Mouse (Mus musculus) neural tube, embryonic 11.5 days (tissue): ENCODE results near the gene Emp3. TPM values are rescaled to one million over a fixed set of nuclear protein-coding genes. Genes with fewer than 3 reads are reported as not detected.

Source experiments
- ATAC-seq: fragments of 200-750 bp; cut with Nextera tagmentation; 2 replicates; pipeline ENCODE4 v1.8.0; 2017; ENCODE audit warnings: moderate number of reproducible peaks, mild to moderate bottlenecking, moderate TSS enrichment, moderate library complexity; ENCODE audit not compliant: insufficient read depth, low FRiP score, low TSS enrichment
- DNase-seq: peaks from one replicate; pipeline ENCODE4 v3.0.0-alpha.2; 2015; ENCODE audit warnings: low spot score
- H3K27ac ChIP-seq: fragments of 300-500 bp; sonication (generic); 2 replicates; pipeline ENCODE4 v1.5.1; 2014; ENCODE audit warnings: low read depth, mild to moderate bottlenecking, low read length
- H3K27me3 ChIP-seq: fragments of 300-500 bp; sonication (generic); 2 replicates; pipeline ENCODE4 v1.6.1; 2014; ENCODE audit warnings: mild to moderate bottlenecking, low read length, mixed read lengths; ENCODE audit not compliant: control insufficient read depth, insufficient read depth
- H3K36me3 ChIP-seq: fragments of 300-500 bp; sonication (generic); 2 replicates; pipeline ENCODE4 v1.6.1; 2014; ENCODE audit warnings: mild to moderate bottlenecking, low read length, moderate library complexity, mixed read lengths; ENCODE audit not compliant: control insufficient read depth, insufficient read depth
- H3K4me1 ChIP-seq: fragments of 300-500 bp; sonication (generic); 2 replicates; pipeline ENCODE4 v1.6.1; 2014; ENCODE audit warnings: low read length, mixed read lengths; ENCODE audit not compliant: control insufficient read depth, insufficient read depth
- H3K4me2 ChIP-seq: fragments of 300-500 bp; sonication (generic); 2 replicates; pipeline ENCODE4 v1.6.1; 2014; ENCODE audit warnings: low read depth, mild to moderate bottlenecking, moderate library complexity
- H3K4me3 ChIP-seq: fragments of 300-500 bp; sonication (generic); 2 replicates; pipeline ENCODE4 v1.5.1; 2014; ENCODE audit warnings: low read depth, low read length
- H3K9ac ChIP-seq: fragments of 300-500 bp; sonication (generic); 2 replicates; pipeline ENCODE4 v1.6.1; 2014; ENCODE audit warnings: mild to moderate bottlenecking, low read length
- H3K9me3 ChIP-seq: fragments of 300-500 bp; sonication (generic); 2 replicates; pipeline ENCODE4 v1.6.1; 2016; ENCODE audit warnings: low read length; ENCODE audit not compliant: control insufficient read depth
- WGBS: fragments of 180-500 bp; shearing (Covaris S2); extraction: QIAGEN DNeasy Blood & Tissue Kit; methylation state at CpG from one replicate; pipeline ENCODE4 v1.1.7; 2014; 5-methylcytosine and 5-hydroxymethylcytosine counted together
- polyA plus RNA-seq: library from polyadenylated mRNA; unstranded; fragments of >200 nt; fragmentation: Nextera tagmentation; extraction: Ambion mirVana; gene quantifications from 2 replicates; pipeline ENCODE4 v1.2.1, GENCODE M21; 2014

The Emp3 gene
- polyA plus RNA-seq, 1 experiment from 2014 or later = 20.3 TPM

DNA sequence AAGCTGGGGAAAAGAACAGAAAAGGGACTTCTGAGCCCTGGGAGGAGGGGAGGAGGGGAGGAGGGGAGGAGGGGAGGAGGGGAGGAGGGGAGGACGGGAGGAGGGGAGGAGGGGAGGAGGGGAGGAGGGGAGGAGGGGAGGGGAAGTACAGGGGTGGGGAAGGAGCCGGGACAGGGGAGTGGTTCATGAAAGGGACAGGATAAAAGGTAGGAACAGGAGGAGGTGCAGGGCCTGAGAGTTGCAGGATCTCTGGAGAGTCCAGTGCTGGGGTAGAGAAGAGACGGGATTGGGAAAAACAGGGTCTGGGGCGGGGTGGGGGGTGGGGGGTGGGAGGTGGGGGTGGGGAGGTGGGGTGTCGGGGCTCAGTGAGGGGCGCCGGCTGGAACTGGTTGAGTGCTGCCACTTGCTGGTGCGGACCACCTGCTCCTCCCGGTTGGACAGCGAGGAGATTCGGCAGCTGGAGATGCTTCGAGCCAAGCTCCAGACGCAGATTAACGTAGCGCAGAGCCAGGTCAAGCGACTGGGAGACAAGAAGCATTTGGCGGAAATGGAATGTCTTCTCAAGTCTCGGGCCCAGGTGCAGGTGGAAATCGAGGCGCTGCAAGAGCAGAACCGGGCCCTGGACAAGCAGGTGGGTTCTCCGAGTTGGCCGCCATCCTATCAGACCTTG, 7.6 kb upstream of the Emp3 start:
- no peak overlapping the region for H3K4me3 ChIP-seq
- DNase-seq = no peak
- H3K4me2 ChIP-seq = no peak overlapping the region
- no peaks in the 10 kb centered on the region for H3K27me3 ChIP-seq
- WGBS = 19% methylated on average over 20 of the region's 23 CpGs
- no peak overlapping the region for H3K27ac ChIP-seq
- H3K9ac ChIP-seq = no peak overlapping the region
- no peaks in the 10 kb centered on the region for H3K4me1 ChIP-seq
- H3K9me3 ChIP-seq = no peaks in the 10 kb centered on the region
- ATAC-seq = no peak
- H3K36me3 ChIP-seq = no peaks in the 10 kb centered on the region

DNA sequence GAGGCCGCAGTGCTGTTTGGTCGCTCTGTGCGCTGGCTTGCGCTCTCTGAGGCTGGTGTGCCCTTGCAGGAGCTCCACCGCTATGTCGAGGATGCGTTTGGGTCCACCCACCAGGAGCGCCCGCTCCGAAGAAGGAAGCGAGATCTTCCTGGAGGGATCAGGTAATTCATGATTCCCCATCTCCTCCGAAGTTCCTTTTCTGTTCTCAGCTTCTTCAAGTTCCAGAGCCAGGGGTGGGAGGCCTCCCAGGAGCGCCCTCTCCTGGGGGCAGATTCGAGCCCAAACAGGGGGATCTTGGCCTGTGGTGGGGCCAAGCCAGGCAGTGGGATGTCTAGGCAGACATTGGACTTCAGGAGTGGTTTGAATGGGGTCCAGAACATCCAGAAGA, 3.2 kb upstream of the Emp3 start:
- no peaks in the 10 kb centered on the region for H3K27me3 ChIP-seq
- no peaks in the 10 kb centered on the region for H3K9me3 ChIP-seq
- H3K4me3 ChIP-seq = peak overlapping the region; percentile 16; the same call in 1 of the 2 replicates
- WGBS = 8% methylated on average over 14 of the region's 14 CpGs
- no peaks in the 10 kb centered on the region for H3K36me3 ChIP-seq
- H3K4me1 ChIP-seq = no peaks in the 10 kb centered on the region
- peak overlapping the region; percentile 41 for H3K4me2 ChIP-seq
- H3K27ac ChIP-seq = no peak overlapping the region
- DNase-seq = no peak
- no peak overlapping the region; the same call in 1 of the 2 replicates for H3K9ac ChIP-seq
- ATAC-seq = no peak

DNA sequence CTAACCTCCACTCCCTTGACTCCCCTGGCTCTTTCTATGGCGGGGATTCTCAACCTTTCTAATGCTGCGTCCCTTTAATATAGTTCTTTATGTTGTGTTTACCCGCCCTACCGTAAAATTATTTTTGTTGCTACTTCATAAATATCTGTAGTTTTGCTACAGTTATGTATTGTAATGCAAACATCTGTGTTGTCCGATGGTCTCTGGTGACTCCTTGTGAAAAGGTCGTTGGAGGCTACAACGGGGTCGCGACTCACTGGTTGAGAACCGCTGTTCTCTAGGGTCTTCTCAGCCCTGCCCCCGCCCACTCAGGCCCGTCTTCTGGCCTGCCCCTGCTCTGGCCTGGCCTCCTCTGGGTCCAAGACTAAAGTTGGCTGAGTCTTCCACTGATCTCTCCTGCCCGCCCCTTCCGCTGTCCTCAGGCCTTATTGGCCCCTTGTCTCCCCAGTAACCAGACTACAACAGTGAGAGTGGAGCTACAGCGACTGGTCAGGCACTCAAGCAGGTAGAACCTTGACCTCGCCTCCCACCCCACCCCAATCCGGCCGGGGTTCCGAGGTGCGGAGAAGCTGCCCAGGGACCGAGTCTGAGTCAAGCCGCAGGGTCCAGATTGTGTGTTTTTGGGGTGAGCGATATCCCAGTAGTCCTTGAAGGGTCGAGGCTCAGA, 2.7 kb upstream of the Emp3 start, which contains the start of gene Ccdc114:
Ccdc114 (plus strand) TSS at position 311 of the 667 bp plus-strand sequence.
- ATAC-seq (peak; percentile 32; the same call in 1 of the 2 replicates), DNase-seq (peak; percentile 40)
- Histone ChIP-seq H3K4me1 (no peaks in the 10 kb centered on the region), H3K4me2 (peak within 1 kb of the TSS; percentile 41), H3K27me3 (no peaks in the 10 kb centered on the region), H3K36me3 (no peaks in the 10 kb centered on the region), H3K27ac (peak within 1 kb of the TSS; percentile 65; the same call in 1 of the 2 replicates), H3K4me3 (peak within 1 kb of the TSS; percentile 27), H3K9ac (peak within 1 kb of the TSS; percentile 18), H3K9me3 (no peaks in the 10 kb centered on the region)
- WGBS = 4% methylated on average over 24 of the region's 24 CpGs

DNA sequence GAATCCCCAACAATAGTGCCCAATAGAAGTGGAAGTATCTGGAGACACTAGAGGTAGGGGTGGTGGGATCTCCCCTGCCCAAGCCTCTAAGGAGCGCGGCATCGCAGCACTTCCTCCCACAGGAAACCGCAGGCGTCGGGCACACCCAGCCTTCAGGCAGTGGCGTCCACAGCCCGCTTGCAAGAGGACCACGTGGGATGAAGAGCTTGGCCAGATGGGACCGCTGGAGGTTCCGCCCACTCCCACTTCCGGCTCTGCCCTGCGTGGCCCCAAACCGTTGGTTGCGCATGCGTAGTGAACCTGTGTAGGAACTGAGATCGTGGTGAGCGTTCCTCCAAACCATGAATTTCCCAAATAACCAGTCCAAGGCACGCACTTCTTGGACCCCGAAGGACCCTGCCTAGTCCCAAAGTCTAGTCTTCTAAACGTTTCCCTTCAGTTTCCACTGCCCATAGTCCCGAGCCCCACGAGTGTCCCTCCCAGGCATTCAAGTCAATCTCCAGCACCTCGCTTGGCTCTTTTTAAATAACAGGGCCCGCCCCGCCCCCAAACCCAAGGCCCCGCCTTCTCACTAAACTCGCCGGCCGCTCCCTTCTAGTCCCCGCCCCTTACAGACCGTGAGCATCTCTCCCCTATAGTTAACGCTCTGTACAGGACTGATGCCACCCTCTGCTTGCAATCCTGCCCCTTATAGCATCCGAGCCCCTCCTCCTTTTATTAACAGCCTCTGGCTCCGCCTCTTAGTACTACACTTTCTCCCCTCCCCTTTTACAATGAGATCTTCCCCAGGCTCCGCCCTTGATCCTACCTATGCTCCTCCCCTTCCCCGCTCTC, 1.9 kb upstream of the Emp3 start:
- Histone ChIP-seq H3K4me3 (peak overlapping the region; percentile 27), H3K27me3 (no peaks in the 10 kb centered on the region), H3K9me3 (no peaks in the 10 kb centered on the region), H3K27ac (peak overlapping the region; percentile 65; the same call in 1 of the 2 replicates), H3K4me2 (peak overlapping the region; percentile 41), H3K9ac (peak overlapping the region; percentile 18), H3K4me1 (no peaks in the 10 kb centered on the region), H3K36me3 (no peaks in the 10 kb centered on the region)
- ATAC-seq (peak; percentile 89), DNase-seq (peak; percentile 93)
- 1% methylated on average over 37 of the region's 37 CpGs for WGBS

- H3K4me3 ChIP-seq = no peak overlapping the region
- H3K4me1 ChIP-seq = peaks cover 5% of the 10 kb centered on the region
- H3K36me3 ChIP-seq = no peaks in the 10 kb centered on the region
- H3K9me3 ChIP-seq = no peaks in the 10 kb centered on the region
- no peak overlapping the region for H3K4me2 ChIP-seq
- no peak overlapping the region for H3K9ac ChIP-seq
- H3K27me3 ChIP-seq = no peaks in the 10 kb centered on the region
- WGBS = 85% methylated on average over 12 of the region's 12 CpGs
- ATAC-seq (no peak), DNase-seq (no peak)
- no peak overlapping the region for H3K27ac ChIP-seq
These were observed 871 bp upstream of the Emp3 start for GRCm38 (mm10) chr7:45921950-45922600.

- Histone ChIP-seq H3K36me3 (no peaks in the 10 kb centered on the region), H3K4me1 (peaks cover 16% of the 10 kb centered on the region), H3K4me3 (no peak overlapping the region), H3K9me3 (no peaks in the 10 kb centered on the region), H3K4me2 (peak overlapping the region; percentile 7; the same call in 1 of the 2 replicates), H3K27me3 (no peaks in the 10 kb centered on the region), H3K9ac (no peak overlapping the region; the same call in 1 of the 2 replicates), H3K27ac (no peak overlapping the region)
- 52% methylated on average over 9 of the region's 9 CpGs for WGBS
- no peak for DNase-seq
- ATAC-seq = no peak
These were observed 492 bp downstream of the Emp3 start for GRCm38 (mm10) chr7:45920583-45921241.

DNA sequence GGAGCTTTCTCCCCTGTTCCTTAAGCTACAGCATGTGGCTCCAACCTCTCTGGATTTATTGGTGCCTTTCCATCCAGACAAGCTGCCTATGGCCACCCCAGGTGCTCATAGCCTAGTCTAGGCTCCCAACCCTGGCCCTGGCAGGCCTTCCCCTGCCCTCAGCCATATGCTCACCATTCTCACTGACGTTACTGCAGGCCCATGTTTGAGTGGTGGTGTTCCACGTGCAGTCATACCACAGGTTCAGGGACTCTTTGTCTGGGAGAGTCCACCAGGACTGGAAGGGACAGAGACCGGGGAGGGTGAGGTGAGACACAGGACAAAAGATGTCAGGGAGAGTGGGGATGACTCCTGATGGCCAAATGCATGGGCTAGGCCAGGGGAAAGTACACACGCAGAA, 1.4 kb downstream of the Emp3 start:
- H3K4me2 ChIP-seq = no peak overlapping the region
- peaks cover 16% of the 10 kb centered on the region for H3K4me1 ChIP-seq
- WGBS = 82% methylated on average over 4 of the region's 4 CpGs
- no peaks in the 10 kb centered on the region for H3K9me3 ChIP-seq
- H3K9ac ChIP-seq = no peak overlapping the region
- H3K4me3 ChIP-seq = no peak overlapping the region
- ATAC-seq = no peak
- no peaks in the 10 kb centered on the region for H3K36me3 ChIP-seq
- DNase-seq = no peak
- no peak overlapping the region for H3K27ac ChIP-seq
- H3K27me3 ChIP-seq = no peaks in the 10 kb centered on the region
